Mouse (Mus musculus) ES-Bruce4 (cell line): ENCODE measurements around the gene Rpl10. TPM values are rescaled to one million over a fixed set of nuclear protein-coding genes. Genes with fewer than 3 reads are reported as not detected.

Experiments used
- H3K27ac ChIP-seq: 2 replicates; pipeline ENCODE4 v1.5.1; 2012; ENCODE audit warnings: low read length, inconsistent platforms; ENCODE audit not compliant: insufficient read depth
- H3K27me3 ChIP-seq: 2 replicates; pipeline ENCODE4 v1.6.1; 2012; ENCODE audit warnings: mild to moderate bottlenecking, low read length, inconsistent platforms; ENCODE audit not compliant: control insufficient read depth, poor library complexity, insufficient read depth, severe bottlenecking
- H3K36me3 ChIP-seq: 2 replicates; pipeline ENCODE4 v1.6.1; 2012; ENCODE audit warnings: inconsistent platforms, mild to moderate bottlenecking, low read length, moderate library complexity; ENCODE audit not compliant: control insufficient read depth, poor library complexity, insufficient read depth, severe bottlenecking
- H3K4me1 ChIP-seq: one replicate; pipeline ENCODE4 v1.8.1; 2011; ENCODE audit warnings: low read length; ENCODE audit not compliant: control insufficient read depth, insufficient read depth
- H3K4me3 ChIP-seq: 2 replicates; pipeline ENCODE4 v1.5.1; 2011; ENCODE audit warnings: low read depth, mild to moderate bottlenecking, low read length
- H3K9ac ChIP-seq: 2 replicates; pipeline ENCODE4 v1.6.1; 2012; ENCODE audit warnings: low read depth, mild to moderate bottlenecking, inconsistent platforms; ENCODE audit not compliant: poor library complexity, severe bottlenecking
- H3K9me3 ChIP-seq: replicated peaks from 2 replicates; pipeline ENCODE4 v1.6.1; 2012; ENCODE audit warnings: mild to moderate bottlenecking, low read length, inconsistent platforms; ENCODE audit not compliant: control insufficient read depth, poor library complexity, insufficient read depth, severe bottlenecking
- CTCF ChIP-seq: IDR thresholded peaks from one replicate; pipeline ENCODE4 v1.8.1; 2011; ENCODE audit warnings: low read depth, low read length
- EP300 ChIP-seq: IDR thresholded peaks from 2 replicates; pipeline ENCODE4 v1.6.1; 2011; ENCODE audit warnings: low read depth, low read length; ENCODE audit not compliant: insufficient read depth
- POLR2A ChIP-seq: IDR thresholded peaks from one replicate; pipeline ENCODE4 v1.8.1; 2011; ENCODE audit warnings: low read length; ENCODE audit not compliant: insufficient read depth
- polyA plus RNA-seq: library from polyadenylated mRNA; stranded (reverse); fragments of >200 nt; gene quantifications from 2 replicates; pipeline ENCODE4 v1.2.4, GENCODE M21; 2011; ENCODE audit warnings: low read depth; ENCODE audit not compliant: missing spikeins, insufficient read depth, insufficient read length

The Rpl10 gene
- polyA plus RNA-seq, 1 experiment: 239 TPM

- Histone ChIP-seq H3K9me3 (no peaks in the 10 kb centered on the region), H3K36me3 (peaks cover 20% of the 10 kb centered on the region), H3K4me1 (no peaks in the 10 kb centered on the region), H3K9ac (peak overlapping the region; percentile 89), H3K27me3 (no peaks in the 10 kb centered on the region), H3K4me3 (peak overlapping the region; percentile 94), H3K27ac (peak overlapping the region; percentile 58; the same call in 1 of the 2 replicates)
- no peak for TF ChIP-seq CTCF
- no peak for TF ChIP-seq POLR2A
- no peak for TF ChIP-seq EP300
These were observed 415 bp downstream of the Rpl10 start for GRCm38 (mm10) chrX:74270902-74271551.

DNA sequence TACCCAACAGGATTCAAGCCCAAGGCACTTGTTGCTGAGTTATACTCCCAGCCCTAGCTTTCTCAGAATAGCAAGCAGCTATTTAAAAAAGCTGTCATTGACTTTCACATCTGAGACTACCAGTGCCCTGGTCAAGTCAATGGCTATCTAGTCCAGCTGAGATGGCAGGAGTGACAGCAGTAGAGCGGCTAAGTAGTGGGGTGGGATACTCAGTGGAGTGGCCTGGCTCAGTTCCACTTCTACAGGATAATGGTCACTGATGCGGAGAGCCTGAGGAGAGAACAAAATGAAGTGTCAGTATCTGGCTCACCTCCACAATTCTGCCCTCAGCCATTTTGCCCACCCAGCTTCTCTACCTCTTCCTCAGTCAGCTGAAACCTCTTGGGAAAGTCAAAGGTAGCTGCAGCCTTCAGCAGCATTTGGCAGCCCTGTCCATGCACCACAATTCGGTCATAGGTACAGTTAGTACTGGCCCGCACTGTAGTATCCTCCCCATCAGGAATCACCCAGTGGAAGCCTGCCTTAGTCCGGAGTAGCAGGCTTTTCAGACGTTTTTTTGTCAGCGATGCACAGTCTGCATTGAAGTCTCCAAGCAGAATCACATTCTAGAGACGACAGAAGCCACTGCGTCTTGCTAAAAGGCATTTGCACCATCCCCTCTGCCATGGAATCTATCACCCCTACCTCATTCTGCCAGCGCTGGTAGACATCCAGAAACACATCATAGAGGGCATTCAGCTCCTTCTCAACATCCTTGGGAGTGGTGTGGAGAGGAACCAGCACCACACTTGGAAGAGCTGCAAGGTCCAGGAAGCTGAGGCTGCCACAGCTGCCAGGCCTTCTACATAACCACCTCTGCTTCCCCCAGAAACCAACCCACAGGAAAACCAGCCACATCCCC is 3.1 kb downstream of the Rpl10 start:
- no peak overlapping the region for H3K4me3 ChIP-seq
- no peaks in the 10 kb centered on the region for H3K4me1 ChIP-seq
- no peaks in the 10 kb centered on the region for H3K27me3 ChIP-seq
- no peaks in the 10 kb centered on the region for H3K9me3 ChIP-seq
- no peak overlapping the region for H3K9ac ChIP-seq
- H3K27ac ChIP-seq: no peak overlapping the region
- no peak for TF ChIP-seq POLR2A
- no peak for TF ChIP-seq EP300
- TF ChIP-seq CTCF: no peak
- peaks cover 20% of the 10 kb centered on the region for H3K36me3 ChIP-seq

- TF ChIP-seq POLR2A (no peak), CTCF (no peak), EP300 (no peak)
- no peaks in the 10 kb centered on the region for H3K27me3 ChIP-seq
- no peak overlapping the region for H3K9ac ChIP-seq
- no peaks in the 10 kb centered on the region for H3K9me3 ChIP-seq
- no peaks in the 10 kb centered on the region for H3K4me1 ChIP-seq
- H3K36me3 ChIP-seq: peaks cover 4% of the 10 kb centered on the region
- no peak overlapping the region for H3K4me3 ChIP-seq
- no peak overlapping the region for H3K27ac ChIP-seq
These were observed 7.3 kb downstream of the Rpl10 start for GRCm38 (mm10) chrX:74277916-74278315.

DNA sequence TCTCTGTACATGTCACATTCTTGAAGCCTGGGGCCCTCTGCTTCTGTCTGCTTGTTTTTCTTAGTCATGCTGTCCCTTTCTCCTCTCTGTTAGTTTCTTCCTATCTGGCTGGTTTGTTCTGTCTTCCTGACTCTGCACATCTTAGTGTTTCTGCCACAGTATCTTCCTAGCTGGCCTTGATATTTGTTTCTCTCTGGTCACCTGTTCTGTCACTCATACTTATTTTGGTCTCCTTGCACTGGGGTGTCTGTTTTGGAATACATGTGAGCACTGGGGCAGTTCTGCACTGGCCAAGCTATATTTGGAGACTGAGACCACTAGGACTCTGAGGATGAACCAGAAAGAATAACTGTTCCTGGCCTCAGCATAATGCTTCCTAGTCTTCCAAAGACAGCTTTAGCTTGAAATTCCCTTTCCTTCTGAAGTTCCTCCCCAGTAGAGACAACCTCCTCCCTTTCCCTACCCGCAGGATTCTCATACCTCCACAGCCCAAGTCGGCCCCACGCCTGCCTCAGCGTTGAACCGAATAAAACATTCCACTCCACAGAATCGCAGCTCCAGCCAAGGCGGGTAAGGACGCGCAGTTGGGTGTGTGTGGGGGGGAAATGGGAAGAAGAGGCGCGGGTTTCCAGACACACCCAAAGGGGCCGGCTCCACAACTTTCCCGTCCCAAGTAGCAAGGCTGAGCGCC is 10.6 kb downstream of the Rpl10 start:
- TF ChIP-seq POLR2A (no peak), CTCF (no peak), EP300 (no peak)
- no peaks in the 10 kb centered on the region for H3K36me3 ChIP-seq
- peak overlapping the region; percentile 95 for H3K4me3 ChIP-seq
- H3K27me3 ChIP-seq: no peaks in the 10 kb centered on the region
- no peak overlapping the region for H3K27ac ChIP-seq
- no peaks in the 10 kb centered on the region for H3K9me3 ChIP-seq
- H3K4me1 ChIP-seq: peaks cover 2% of the 10 kb centered on the region
- peak overlapping the region; percentile 59 for H3K9ac ChIP-seq

- no peak for TF ChIP-seq CTCF
- no peak for TF ChIP-seq EP300
- no peak for TF ChIP-seq POLR2A
- H3K27me3 ChIP-seq: no peaks in the 10 kb centered on the region
- no peaks in the 10 kb centered on the region for H3K9me3 ChIP-seq
- peaks cover 2% of the 10 kb centered on the region for H3K4me1 ChIP-seq
- H3K4me3 ChIP-seq: peak within 1 kb of the TSS; percentile 95
- H3K36me3 ChIP-seq: no peaks in the 10 kb centered on the region
- H3K27ac ChIP-seq: peak within 1 kb of the TSS; percentile 68
- peak within 1 kb of the TSS; percentile 87 for H3K9ac ChIP-seq
These were observed 11.3 kb downstream of the Rpl10 start, which contains the start of the genes Taz and Dnase1l1 for GRCm38 (mm10) chrX:74281732-74282394. Taz (plus strand) TSS chrX:74281912. Dnase1l1 (minus strand) TSS chrX:74282337.
